In the genomic region with DNA sequence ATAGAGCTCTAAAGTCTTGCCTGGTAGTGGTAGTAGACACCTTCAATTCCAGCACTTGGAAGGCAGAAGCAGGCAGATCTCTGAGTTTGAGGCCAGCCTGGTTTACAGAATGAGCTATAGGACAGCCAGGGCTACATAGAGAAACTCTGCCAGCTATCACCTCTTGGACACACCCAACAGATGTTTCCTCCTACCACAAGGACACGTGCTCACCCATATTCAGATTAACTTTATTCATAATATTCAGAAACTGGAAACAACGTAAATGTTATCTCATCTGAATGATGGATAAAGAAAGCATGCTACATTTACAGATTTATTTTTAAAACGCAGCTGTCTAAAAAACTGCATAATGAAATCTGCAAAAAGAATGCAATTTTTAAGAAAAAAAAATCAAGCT, we compare ENCODE assay signal across 28 mouse cellular contexts.
"Had no signal": no experiment of that assay in that cellular context is flagged by ENCODE, and none has a peak within 500 bp of the region (broad histone marks: within the 10 kb centered on the region; RNA-seq: fewer than 3 reads in every experiment).

No protein-coding gene starts in this region.

- H3K9ac ChIP-seq: limb, embryonic 12.5 days; limb, embryonic 13.5 days; limb, embryonic 15.5 days; liver, embryonic 12.5 days; liver, embryonic 13.5 days; liver, embryonic 14.5 days; liver, embryonic 15.5 days; liver, postnatal 0 days; lung, embryonic 14.5 days; lung, embryonic 15.5 days; midbrain, embryonic 12.5 days; midbrain, embryonic 13.5 days; midbrain, embryonic 15.5 days; neural tube, embryonic 12.5 days had no signal

- H3K27me3 ChIP-seq: limb, embryonic 12.5 days; limb, embryonic 13.5 days; limb, embryonic 15.5 days; liver, embryonic 12.5 days; liver, embryonic 13.5 days; liver, embryonic 15.5 days; lung, embryonic 15.5 days; midbrain, embryonic 12.5 days; midbrain, embryonic 13.5 days; midbrain, embryonic 15.5 days; neural tube, embryonic 12.5 days had no signal

- H3K36me3 ChIP-seq: limb, embryonic 10.5 days; limb, embryonic 12.5 days; limb, embryonic 13.5 days; limb, embryonic 15.5 days; liver, embryonic 12.5 days; liver, embryonic 13.5 days; liver, embryonic 15.5 days; lung, embryonic 15.5 days; midbrain, embryonic 10.5 days; midbrain, embryonic 12.5 days; midbrain, embryonic 13.5 days; midbrain, embryonic 15.5 days; neural tube, embryonic 12.5 days had no signal

- DNase-seq: left cerebral cortex, postnatal 4 days; liver; liver, embryonic 13.5 days; liver, postnatal 0 days; lung, adult 18-20 months; lung, adult 2 months; lung, embryonic 14.5 days; lung, postnatal 10 days; lung, postnatal 14 days; lung, postnatal 36 days; lung, postnatal 4 days; midbrain, embryonic 14.5 days had no signal

- H3K4me3 ChIP-seq: limb, embryonic 10.5 days; limb, embryonic 12.5 days; limb, embryonic 13.5 days; limb, embryonic 15.5 days; liver, embryonic 12.5 days; liver, embryonic 13.5 days; liver, embryonic 15.5 days; lung, embryonic 15.5 days; megakaryocyte, embryonic 14.5 days; midbrain, embryonic 10.5 days; midbrain, embryonic 12.5 days; midbrain, embryonic 13.5 days; midbrain, embryonic 15.5 days; myocyte; neural tube, embryonic 12.5 days had no signal

- H3K27ac ChIP-seq: limb, embryonic 10.5 days; limb, embryonic 12.5 days; limb, embryonic 13.5 days; limb, embryonic 15.5 days; liver, embryonic 12.5 days; liver, embryonic 13.5 days; liver, embryonic 14.5 days; liver, embryonic 15.5 days; lung, embryonic 15.5 days; macrophage; midbrain, embryonic 10.5 days; midbrain, embryonic 12.5 days; midbrain, embryonic 13.5 days; midbrain, embryonic 15.5 days; neural tube, embryonic 12.5 days had no signal

- H3K4me1 ChIP-seq: limb, embryonic 10.5 days; limb, embryonic 12.5 days; limb, embryonic 13.5 days; limb, embryonic 15.5 days; liver, embryonic 12.5 days; liver, embryonic 13.5 days; liver, embryonic 15.5 days; lung, embryonic 15.5 days; megakaryocyte, embryonic 14.5 days; midbrain, embryonic 10.5 days; midbrain, embryonic 12.5 days; midbrain, embryonic 13.5 days; midbrain, embryonic 15.5 days; neural tube, embryonic 12.5 days had no signal

- H3K9me3 ChIP-seq: limb, embryonic 10.5 days; limb, embryonic 12.5 days; limb, embryonic 15.5 days; liver, embryonic 15.5 days; lung, embryonic 15.5 days; midbrain, embryonic 10.5 days; midbrain, embryonic 13.5 days; midbrain, embryonic 15.5 days; neural tube, embryonic 12.5 days had no signal
